Mouse (Mus musculus) small intestine, adult 2 months (tissue): ENCODE measurements around the gene Ppfia1. TPM values are rescaled to one million over a fixed set of nuclear protein-coding genes. Genes with fewer than 3 reads are reported as not detected.

Source experiments
- H3K27ac ChIP-seq: fragments of 200-500 bp; 2 replicates; pipeline ENCODE4 v1.5.1; 2012; ENCODE audit warnings: low read depth, low read length, control low read depth, inconsistent platforms; ENCODE audit not compliant: insufficient read depth
- H3K27me3 ChIP-seq: fragments of 200-500 bp; 2 replicates; pipeline ENCODE4 v1.6.1; 2012; ENCODE audit warnings: mild to moderate bottlenecking, moderate library complexity, low read length, inconsistent platforms; ENCODE audit not compliant: control insufficient read depth, insufficient read depth
- H3K36me3 ChIP-seq: fragments of 200-500 bp; 2 replicates; pipeline ENCODE4 v1.6.1; 2012; ENCODE audit warnings: mild to moderate bottlenecking, low read length, control low read depth, inconsistent platforms; ENCODE audit not compliant: control insufficient read depth, insufficient read depth
- H3K4me1 ChIP-seq: fragments of 200-500 bp; 2 replicates; pipeline ENCODE4 v1.6.1; 2012; ENCODE audit warnings: low read length, inconsistent platforms, mixed read lengths; ENCODE audit not compliant: control insufficient read depth, insufficient read depth, insufficient read length
- H3K4me3 ChIP-seq: fragments of 200-500 bp; 2 replicates; pipeline ENCODE4 v1.5.1; 2012; ENCODE audit warnings: low read depth, mild to moderate bottlenecking, control low read depth, inconsistent platforms, low read length, moderate library complexity
- CTCF ChIP-seq: fragments of 200-500 bp; IDR thresholded peaks from 2 replicates; pipeline ENCODE4 v1.5.1; 2012; ENCODE audit warnings: low read depth, mild to moderate bottlenecking, control low read depth, inconsistent platforms, low read length, moderate library complexity, mixed read lengths; ENCODE audit not compliant: insufficient replicate concordance, insufficient read length; ENCODE audit errors: extremely low read depth
- POLR2A ChIP-seq: fragments of 200-500 bp; IDR thresholded peaks from 2 replicates; pipeline ENCODE4 v1.6.1; 2012; ENCODE audit warnings: low read depth, mild to moderate bottlenecking, control low read depth, inconsistent platforms, low read length, moderate library complexity
- WGBS: fragments of 180-500 bp; shearing (Covaris S2); methylation state at CpG from one replicate; pipeline ENCODE4 v1.1.7; 2018; 5-methylcytosine and 5-hydroxymethylcytosine counted together
- polyA plus RNA-seq: library from polyadenylated mRNA; depleted of rRNA; stranded (reverse); fragments of >200 nt; gene quantifications from 2 replicates; pipeline ENCODE4 v1.2.3, GENCODE M21; 2012; rRNA removed

Ppfia1 gene
- polyA plus RNA-seq, 1 experiment: 22.3 TPM

- Histone ChIP-seq H3K4me3 (no peak overlapping the region), H3K36me3 (peaks cover 22% of the 10 kb centered on the region), H3K4me1 (no peaks in the 10 kb centered on the region), H3K27ac (no peak overlapping the region), H3K27me3 (no peaks in the 10 kb centered on the region)
- no peak for TF ChIP-seq POLR2A
- TF ChIP-seq CTCF: no peak
- WGBS: 39% methylated on average over 2 of the region's 2 CpGs
These were observed 120.6 kb downstream of the Ppfia1 start for GRCm38 (mm10) chr7:144432920-144433319.

DNA sequence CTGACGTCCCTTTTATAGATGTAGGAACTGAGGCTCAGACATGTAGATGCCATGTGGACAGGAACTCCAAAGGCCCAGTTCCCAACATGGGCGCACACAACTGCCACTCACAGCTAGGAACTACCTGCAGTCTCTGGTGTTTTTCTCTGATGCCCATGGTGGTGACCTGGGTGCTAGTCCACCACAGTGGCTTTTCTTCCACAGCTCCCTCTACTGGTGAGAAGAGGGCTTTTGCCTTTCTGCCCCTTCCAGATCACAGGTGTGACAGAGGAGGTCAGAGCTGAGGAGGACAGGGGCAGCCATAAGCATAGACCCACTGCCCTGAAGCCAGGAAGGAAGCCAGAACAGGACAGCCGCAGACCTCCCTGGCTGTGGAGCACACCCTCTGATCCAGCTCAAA, 126.1 kb downstream of the Ppfia1 start:
- WGBS: 78% methylated on average over 3 of the region's 3 CpGs
- TF ChIP-seq CTCF (peak; percentile 48; the same call in 1 of the 2 replicates), POLR2A (no peak)
- Histone ChIP-seq H3K4me3 (no peak overlapping the region), H3K27ac (no peak overlapping the region), H3K36me3 (no peaks in the 10 kb centered on the region), H3K27me3 (no peaks in the 10 kb centered on the region), H3K4me1 (no peaks in the 10 kb centered on the region)

Other genes starting within 250 kb of the Ppfia1 start
- gene Cttn, start 82.7 kb downstream of the Ppfia1 start, polyA plus RNA-seq: 54.3 and 127 TPM in 2 replicates
- gene Fadd, start 28.7 kb upstream of the Ppfia1 start, polyA plus RNA-seq: 8.2 and 16.7 TPM in 2 replicates
- 8.9 and 18.0 TPM in 2 replicates for gene Ano1, start 198.2 kb upstream of the Ppfia1 start, polyA plus RNA-seq